Mouse (Mus musculus): ENCODE results near the gene Hp. TPM values are rescaled to one million over a fixed set of nuclear protein-coding genes. Genes with fewer than 3 reads are reported as not detected.
A peak's percentile ranks its signal among the peaks of the same experiment; 100 is the strongest.

Gene Hp
- total and polyA plus RNA-seq, 2 experiments, result 2,327 to 2,600 TPM

DNA sequence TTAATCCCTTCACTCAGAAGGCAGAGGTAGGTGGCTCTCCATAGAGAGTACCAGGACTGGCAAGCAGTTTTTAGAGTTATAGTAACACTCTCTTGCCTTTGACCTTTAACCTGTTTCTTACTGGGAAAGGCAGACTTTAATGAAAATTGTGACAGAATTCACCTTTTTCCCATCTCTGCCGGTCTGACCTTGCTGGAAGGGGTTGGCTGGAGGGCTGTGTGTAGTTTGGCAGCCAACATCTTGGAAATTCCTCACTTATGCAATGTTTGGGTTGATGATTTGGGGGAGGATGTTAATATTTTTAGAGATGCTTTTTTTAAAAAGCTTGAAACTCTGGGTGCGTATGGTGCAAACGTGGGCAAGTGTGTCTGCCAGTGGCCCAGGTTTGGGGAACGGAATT, 5.3 kb upstream of the Hp start:
- DNase-seq (ENCODE audit: extremely low read depth, low read depth, low spot score), result peak; percentile 98
- Histone ChIP-seq H3K9ac (ENCODE audit: low read depth, low read length) (peak overlapping the region; percentile 64), H3K27ac (replicated peaks; ENCODE audit: insufficient read depth, low read depth, low read length) (peak overlapping the region; percentile 95), H3K36me3 (ENCODE audit: control insufficient read depth, insufficient read depth, low read length) (no peaks in the 10 kb centered on the region), H3K27me3 (ENCODE audit: control insufficient read depth, insufficient read depth, low read length) (no peaks in the 10 kb centered on the region), H3K4me1 (ENCODE audit: control insufficient read depth, insufficient read depth, low read length) (peaks cover 29% of the 10 kb centered on the region), H3K79me2 (ENCODE audit: control insufficient read depth, insufficient read depth, low read length) (no peaks in the 10 kb centered on the region), H3K4me3 (ENCODE audit: insufficient read depth, low read depth, low read length) (peak overlapping the region; percentile 34)
- 24% methylated on average over 4 of the region's 4 CpGs for WGBS
- TF ChIP-seq CTCF (IDR thresholded peaks at IDR 0.05; ENCODE audit: low read depth, low read length) (no peak), POLR2A (IDR thresholded peaks at IDR 0.05; ENCODE audit: extremely low read depth, insufficient read depth, low read length) (no peak)

- H3K36me3 ChIP-seq (ENCODE audit: control insufficient read depth, insufficient read depth, low read length), result peaks cover 24% of the 10 kb centered on the region; the same call in 1 of the 2 replicates
- H3K9ac ChIP-seq (ENCODE audit: low read depth, low read length), result peak overlapping the region; percentile 92
- peak; percentile 33 for DNase-seq (ENCODE audit: extremely low read depth, low read depth, low spot score)
- peak overlapping the region; percentile 87 for H3K4me3 ChIP-seq (ENCODE audit: insufficient read depth, low read depth, low read length)
- 25% methylated on average over 4 of the region's 4 CpGs for WGBS
- peak overlapping the region; percentile 79 for H3K27ac ChIP-seq (replicated peaks; ENCODE audit: insufficient read depth, low read depth, low read length)
- H3K79me2 ChIP-seq (ENCODE audit: control insufficient read depth, insufficient read depth, low read length), result peaks cover 9% of the 10 kb centered on the region; the same call in 1 of the 2 replicates
- no peak for TF ChIP-seq POLR2A (IDR thresholded peaks at IDR 0.05; ENCODE audit: extremely low read depth, insufficient read depth, low read length)
- no peak for TF ChIP-seq CTCF (IDR thresholded peaks at IDR 0.05; ENCODE audit: low read depth, low read length)
- no peaks in the 10 kb centered on the region for H3K27me3 ChIP-seq (ENCODE audit: control insufficient read depth, insufficient read depth, low read length)
- H3K4me1 ChIP-seq (ENCODE audit: control insufficient read depth, insufficient read depth, low read length), result peaks cover 13% of the 10 kb centered on the region
Observed at GRCm38 (mm10) chr8:109576311-109576710, 2.7 kb downstream of the Hp start.

- no peak overlapping the region for H3K4me3 ChIP-seq (ENCODE audit: insufficient read depth, low read depth, low read length)
- no peaks in the 10 kb centered on the region for H3K27me3 ChIP-seq (ENCODE audit: control insufficient read depth, insufficient read depth, low read length)
- peaks cover 14% of the 10 kb centered on the region; the same call in 1 of the 2 replicates for H3K36me3 ChIP-seq (ENCODE audit: control insufficient read depth, insufficient read depth, low read length)
- 70% methylated on average over 12 of the region's 12 CpGs for WGBS
- H3K27ac ChIP-seq (replicated peaks; ENCODE audit: insufficient read depth, low read depth, low read length), result peak overlapping the region; percentile 34; the same call in 1 of the 2 replicates
- TF ChIP-seq POLR2A (IDR thresholded peaks at IDR 0.05; ENCODE audit: extremely low read depth, insufficient read depth, low read length) (no peak), CTCF (IDR thresholded peaks at IDR 0.05; ENCODE audit: low read depth, low read length) (no peak)
- peaks cover 4% of the 10 kb centered on the region for H3K79me2 ChIP-seq (ENCODE audit: control insufficient read depth, insufficient read depth, low read length)
- DNase-seq (ENCODE audit: extremely low read depth, low read depth, low spot score), result no peak
- peaks cover 13% of the 10 kb centered on the region for H3K4me1 ChIP-seq (ENCODE audit: control insufficient read depth, insufficient read depth, low read length)
- no peak overlapping the region for H3K9ac ChIP-seq (ENCODE audit: low read depth, low read length)
Observed at GRCm38 (mm10) chr8:109571139-109571538, 7.8 kb downstream of the Hp start.

DNA sequence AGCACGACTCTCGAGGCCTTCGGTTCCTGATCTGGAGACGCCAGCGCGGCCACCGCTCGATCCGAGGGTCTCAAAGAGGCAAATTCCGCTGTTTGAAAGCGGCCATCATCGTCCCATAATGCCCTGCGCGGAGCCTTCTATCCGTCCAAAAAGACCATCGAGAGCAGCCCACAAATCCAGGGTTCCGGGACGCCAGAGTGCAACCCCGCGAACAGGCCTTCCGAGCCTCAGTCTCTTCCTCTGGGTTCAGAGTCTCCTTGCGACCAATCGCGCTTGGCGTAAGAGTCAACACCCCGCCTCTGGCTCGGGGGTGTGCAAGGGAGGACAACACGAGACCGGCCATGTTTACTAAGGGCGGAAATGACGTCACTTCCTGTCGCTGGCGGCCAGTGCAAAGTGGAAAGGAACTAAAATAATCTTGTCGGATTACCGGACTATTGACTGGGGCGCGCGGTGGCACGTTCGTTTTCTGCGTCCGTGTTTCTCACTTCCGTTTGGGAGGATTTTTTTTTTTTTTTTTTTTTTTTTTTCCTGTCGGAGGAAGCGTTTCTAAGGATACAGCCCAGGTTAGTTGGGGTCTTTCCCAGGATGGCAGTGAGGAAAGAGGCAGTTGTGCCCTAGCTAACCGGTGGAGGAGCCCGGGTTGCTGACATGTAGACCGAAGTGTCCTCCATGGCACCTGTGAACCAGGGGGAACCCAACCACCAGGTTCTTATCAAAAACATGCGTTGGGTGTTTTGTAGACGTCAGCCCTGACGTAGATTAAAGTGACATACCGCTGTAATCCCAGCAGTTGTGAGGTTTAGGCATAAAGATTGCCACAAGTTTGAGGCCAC, 13.3 kb downstream of the Hp start, which contains the start of the genes Dhx38 and Txnl4b:
Dhx38 (minus strand) TSS at position 364 of the 836 bp plus-strand sequence.
Txnl4b (plus strand) TSS at position 395 of the 836 bp plus-strand sequence.
- under 1% methylated on average over 52 of the region's 52 CpGs for WGBS
- no peak for TF ChIP-seq CTCF (IDR thresholded peaks at IDR 0.05; ENCODE audit: low read depth, low read length)
- 0 out of 2 replicates have a peak, but pooled peaks have one; percentile 34 for TF ChIP-seq POLR2A (IDR thresholded peaks at IDR 0.05; ENCODE audit: extremely low read depth, insufficient read depth, low read length)
- H3K4me1 ChIP-seq (ENCODE audit: control insufficient read depth, insufficient read depth, low read length), result peaks cover 9% of the 10 kb centered on the region; the same call in 1 of the 2 replicates
- peak; percentile 99 for DNase-seq (ENCODE audit: extremely low read depth, low read depth, low spot score)
- H3K79me2 ChIP-seq (ENCODE audit: control insufficient read depth, insufficient read depth, low read length), result peaks cover 4% of the 10 kb centered on the region
- H3K36me3 ChIP-seq (ENCODE audit: control insufficient read depth, insufficient read depth, low read length), result peaks cover 11% of the 10 kb centered on the region
- peak within 1 kb of the TSS; percentile 90 for H3K4me3 ChIP-seq (ENCODE audit: insufficient read depth, low read depth, low read length)
- no peaks in the 10 kb centered on the region for H3K27me3 ChIP-seq (ENCODE audit: control insufficient read depth, insufficient read depth, low read length)
- H3K27ac ChIP-seq (replicated peaks; ENCODE audit: insufficient read depth, low read depth, low read length), result peak within 1 kb of the TSS; percentile 84
- H3K9ac ChIP-seq (ENCODE audit: low read depth, low read length), result peak within 1 kb of the TSS; percentile 88

DNA sequence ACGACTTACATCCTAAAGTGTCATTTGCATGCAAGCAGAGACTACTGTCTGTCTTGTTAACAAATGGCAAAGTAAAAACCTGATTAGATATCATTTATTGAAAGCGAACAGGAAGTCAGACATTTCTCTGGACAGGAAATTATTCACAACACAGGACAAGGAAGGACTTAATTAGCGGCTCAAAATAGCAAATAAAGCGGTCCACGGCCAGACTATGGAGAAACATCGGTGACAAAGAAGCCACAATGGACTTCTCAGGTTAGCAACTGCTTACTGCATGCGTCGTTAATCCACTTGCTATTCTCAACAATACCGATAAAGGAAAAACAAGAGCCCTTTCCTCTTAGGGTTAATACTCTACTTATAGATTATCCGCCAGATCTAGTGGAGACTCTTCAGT, 14.2 kb downstream of the Hp start:
- Histone ChIP-seq H3K79me2 (ENCODE audit: control insufficient read depth, insufficient read depth, low read length) (peaks cover 4% of the 10 kb centered on the region), H3K9ac (ENCODE audit: low read depth, low read length) (peak overlapping the region; percentile 88), H3K4me1 (ENCODE audit: control insufficient read depth, insufficient read depth, low read length) (peaks cover 9% of the 10 kb centered on the region; the same call in 1 of the 2 replicates), H3K4me3 (ENCODE audit: insufficient read depth, low read depth, low read length) (peak overlapping the region; percentile 90), H3K36me3 (ENCODE audit: control insufficient read depth, insufficient read depth, low read length) (peaks cover 13% of the 10 kb centered on the region), H3K27ac (replicated peaks; ENCODE audit: insufficient read depth, low read depth, low read length) (peak overlapping the region; percentile 79), H3K27me3 (ENCODE audit: control insufficient read depth, insufficient read depth, low read length) (no peaks in the 10 kb centered on the region)
- TF ChIP-seq CTCF (IDR thresholded peaks at IDR 0.05; ENCODE audit: low read depth, low read length) (no peak), POLR2A (IDR thresholded peaks at IDR 0.05; ENCODE audit: extremely low read depth, insufficient read depth, low read length) (no peak)
- peak; percentile 19 for DNase-seq (ENCODE audit: extremely low read depth, low read depth, low spot score)
- WGBS, result 3% methylated on average over 10 of the region's 10 CpGs
